Mouse (Mus musculus) kidney, postnatal 0 days (tissue): ENCODE measurements around the gene Ppp3ca. TPM values are rescaled to one million over a fixed set of nuclear protein-coding genes. Genes with fewer than 3 reads are reported as not detected.

Source experiments
- ATAC-seq: fragments of 200-750 bp; cut with Nextera tagmentation; replicated peaks from 2 replicates; pipeline ENCODE4 v1.8.0; 2017; ENCODE audit warnings: low read depth, moderate number of reproducible peaks, moderate TSS enrichment, moderate library complexity; ENCODE audit not compliant: low FRiP score
- DNase-seq: peaks from one replicate; pipeline ENCODE4 v3.0.0-alpha.2; 2016; ENCODE audit warnings: low spot score
- H3K27ac ChIP-seq: fragments of 300-500 bp; sonication (generic); 2 replicates; pipeline ENCODE4 v1.5.1; 2014; ENCODE audit warnings: mild to moderate bottlenecking
- H3K27me3 ChIP-seq: fragments of 300-500 bp; sonication (generic); 2 replicates; pipeline ENCODE4 v1.6.1; 2014; ENCODE audit warnings: low read length, mixed read lengths; ENCODE audit not compliant: insufficient read depth
- H3K36me3 ChIP-seq: fragments of 300-500 bp; sonication (generic); 2 replicates; pipeline ENCODE4 v1.6.1; 2014; ENCODE audit warnings: low read length, mixed read lengths; ENCODE audit not compliant: insufficient read depth
- H3K4me1 ChIP-seq: fragments of 300-500 bp; sonication (generic); replicated peaks from 2 replicates; pipeline ENCODE4 v1.6.1; 2014; ENCODE audit warnings: antibody characterized with exemption, low read length, mixed read lengths; ENCODE audit not compliant: insufficient read depth
- H3K4me2 ChIP-seq: fragments of 300-500 bp; sonication (generic); 2 replicates; pipeline ENCODE4 v1.6.1; 2014; ENCODE audit warnings: mild to moderate bottlenecking, low read length, moderate library complexity, mixed read lengths
- H3K4me3 ChIP-seq: fragments of 300-500 bp; sonication (generic); replicated peaks from 2 replicates; pipeline ENCODE4 v1.5.1; 2014; ENCODE audit warnings: low read depth, low read length
- H3K9ac ChIP-seq: fragments of 300-500 bp; sonication (generic); 2 replicates; pipeline ENCODE4 v1.6.1; 2014; ENCODE audit warnings: low read depth, low read length
- H3K9me3 ChIP-seq: fragments of 300-500 bp; sonication (generic); replicated peaks from 2 replicates; pipeline ENCODE4 v1.6.1; 2016; ENCODE audit warnings: low read length, inconsistent platforms, mixed read lengths
- CTCF ChIP-seq: IDR thresholded peaks from 2 replicates; pipeline ENCODE4 v1.5.1; 2016; ENCODE audit warnings: antibody characterized with exemption, low read depth, mild to moderate bottlenecking, moderate library complexity
- WGBS: fragments of 180-500 bp; shearing (Covaris S2); extraction: QIAGEN DNeasy Blood & Tissue Kit; methylation state at CpG from one replicate; pipeline ENCODE4 v1.1.7; 2014; 5-methylcytosine and 5-hydroxymethylcytosine counted together
- polyA plus RNA-seq: library from polyadenylated mRNA; unstranded; fragments of >200 nt; fragmentation: Nextera tagmentation; extraction: Ambion mirVana; gene quantifications from 2 replicates; pipeline ENCODE4 v1.2.1, GENCODE M21; 2015

Gene Ppp3ca
- polyA plus RNA-seq, 1 experiment from 2014 or later = 66.1 TPM

DNA sequence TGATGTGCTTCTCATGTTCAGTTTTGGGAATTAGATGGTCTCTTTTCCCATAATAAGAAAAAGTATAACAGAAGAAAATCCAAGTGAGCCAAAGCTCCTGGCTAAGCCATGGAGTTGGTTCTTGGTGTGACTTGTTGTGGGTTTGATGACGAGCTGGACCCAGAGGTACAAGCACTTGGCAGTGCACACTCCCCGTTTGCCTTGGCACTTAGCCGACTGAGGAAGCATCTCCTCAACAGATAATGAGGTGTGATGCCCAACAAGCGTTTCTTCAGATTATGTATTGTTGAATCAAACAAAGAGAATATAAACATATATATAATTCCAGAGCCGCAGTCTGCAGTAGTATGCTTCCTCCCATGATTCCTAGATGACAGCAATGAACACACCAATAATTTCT lies 101.8 kb downstream of the Ppp3ca start:
- Histone ChIP-seq H3K4me1 (no peaks in the 10 kb centered on the region), H3K27ac (no peak overlapping the region), H3K4me2 (no peak overlapping the region), H3K27me3 (no peaks in the 10 kb centered on the region), H3K9ac (no peak overlapping the region), H3K36me3 (no peaks in the 10 kb centered on the region), H3K4me3 (no peak overlapping the region), H3K9me3 (no peaks in the 10 kb centered on the region)
- ATAC-seq = no peak
- TF ChIP-seq CTCF = no peak
- DNase-seq = no peak
- whole genome bisulfite sequencing = 90% methylated on average over 5 of the region's 5 CpGs

GRCm38 (mm10) chr3:136773217-136773616 lies 103.3 kb downstream of the Ppp3ca start:
- Histone ChIP-seq H3K4me2 (no peak overlapping the region), H3K27me3 (no peaks in the 10 kb centered on the region), H3K4me1 (no peaks in the 10 kb centered on the region), H3K27ac (no peak overlapping the region), H3K4me3 (no peak overlapping the region), H3K9me3 (no peaks in the 10 kb centered on the region), H3K36me3 (no peaks in the 10 kb centered on the region), H3K9ac (no peak overlapping the region)
- no peak for DNase-seq
- WGBS = 83% methylated on average over 4 of the region's 4 CpGs
- no peak for ATAC-seq
- TF ChIP-seq CTCF = no peak

DNA sequence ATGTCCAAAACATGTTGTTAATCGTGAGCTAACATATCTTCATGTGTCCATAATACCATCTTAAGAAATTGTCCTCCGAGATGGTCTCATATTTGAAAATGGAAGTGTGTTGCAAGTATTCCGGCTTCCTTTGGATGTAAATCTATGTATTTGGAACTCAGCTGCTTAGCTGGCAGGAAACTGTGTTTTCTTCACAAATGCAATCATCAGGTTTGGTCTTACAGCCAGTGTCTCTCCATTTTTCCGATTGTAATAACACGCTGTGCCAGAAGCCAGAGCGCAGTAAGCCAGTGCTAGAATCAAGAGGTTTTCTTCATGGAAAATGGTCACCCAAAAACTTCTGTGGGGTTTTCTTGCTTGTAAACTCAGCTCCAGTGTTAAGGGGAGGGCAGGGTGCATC lies 104.3 kb downstream of the Ppp3ca start:
- WGBS = 92% methylated on average over 6 of the region's 6 CpGs

GRCm38 (mm10) chr3:136776525-136776924 lies 106.6 kb downstream of the Ppp3ca start:
- 88% methylated on average over 4 of the region's 4 CpGs for WGBS
- Histone ChIP-seq H3K27me3 (no peaks in the 10 kb centered on the region), H3K9ac (no peak overlapping the region), H3K27ac (no peak overlapping the region), H3K4me3 (no peak overlapping the region), H3K36me3 (no peaks in the 10 kb centered on the region), H3K4me1 (no peaks in the 10 kb centered on the region), H3K4me2 (no peak overlapping the region), H3K9me3 (no peaks in the 10 kb centered on the region)
- DNase-seq (no peak), ATAC-seq (no peak)
- no peak for TF ChIP-seq CTCF

More for the DNA sequence above, 104.3 kb downstream of the Ppp3ca start:
- ATAC-seq (no peak), DNase-seq (no peak)
- Histone ChIP-seq H3K4me3 (no peak overlapping the region), H3K27ac (no peak overlapping the region), H3K9ac (no peak overlapping the region), H3K4me2 (no peak overlapping the region), H3K27me3 (no peaks in the 10 kb centered on the region), H3K4me1 (no peaks in the 10 kb centered on the region), H3K9me3 (no peaks in the 10 kb centered on the region), H3K36me3 (no peaks in the 10 kb centered on the region)
- TF ChIP-seq CTCF = no peak

DNA sequence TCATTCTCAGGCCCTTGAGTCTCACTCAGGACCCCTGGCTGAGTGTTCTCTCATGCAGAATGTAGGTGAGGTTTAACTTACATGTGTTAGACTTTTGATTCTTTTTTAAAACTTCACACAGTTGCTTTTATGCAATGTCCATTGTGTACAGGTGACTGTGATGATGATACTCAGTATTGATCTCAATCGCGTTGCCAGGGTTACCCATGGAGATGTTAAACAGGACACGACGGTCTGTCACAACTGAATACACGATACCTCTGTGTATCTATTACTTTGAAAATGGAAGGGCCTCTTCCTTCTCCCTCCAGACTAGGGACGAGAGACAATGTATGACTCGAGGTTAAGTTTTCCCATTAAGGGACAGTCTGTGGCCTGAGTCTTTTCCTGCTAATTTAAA lies 107.5 kb downstream of the Ppp3ca start:
- no peaks in the 10 kb centered on the region for H3K36me3 ChIP-seq
- DNase-seq (no peak), ATAC-seq (no peak)
- no peak overlapping the region for H3K4me2 ChIP-seq
- TF ChIP-seq CTCF = no peak
- no peak overlapping the region for H3K9ac ChIP-seq
- no peak overlapping the region for H3K27ac ChIP-seq
- H3K9me3 ChIP-seq = no peaks in the 10 kb centered on the region
- no peak overlapping the region for H3K4me3 ChIP-seq
- no peaks in the 10 kb centered on the region for H3K4me1 ChIP-seq
- no peaks in the 10 kb centered on the region for H3K27me3 ChIP-seq
- 86% methylated on average over 7 of the region's 7 CpGs for WGBS

GRCm38 (mm10) chr3:136777787-136778216 lies 107.9 kb downstream of the Ppp3ca start:
- no peak overlapping the region for H3K27ac ChIP-seq
- no peaks in the 10 kb centered on the region for H3K27me3 ChIP-seq
- no peaks in the 10 kb centered on the region for H3K9me3 ChIP-seq
- DNase-seq (no peak), ATAC-seq (no peak)
- TF ChIP-seq CTCF = no peak
- WGBS = 64% methylated on average over 9 of the region's 9 CpGs
- H3K36me3 ChIP-seq = no peaks in the 10 kb centered on the region
- no peak overlapping the region for H3K9ac ChIP-seq
- H3K4me1 ChIP-seq = no peaks in the 10 kb centered on the region
- H3K4me2 ChIP-seq = no peak overlapping the region
- no peak overlapping the region for H3K4me3 ChIP-seq

- Histone ChIP-seq H3K36me3 (no peaks in the 10 kb centered on the region), H3K9ac (no peak overlapping the region), H3K27ac (no peak overlapping the region), H3K4me1 (no peaks in the 10 kb centered on the region), H3K9me3 (no peaks in the 10 kb centered on the region), H3K27me3 (no peaks in the 10 kb centered on the region), H3K4me3 (no peak overlapping the region), H3K4me2 (no peak overlapping the region)
- TF ChIP-seq CTCF = no peak
- WGBS = 95% methylated on average over 3 of the region's 3 CpGs
- DNase-seq (no peak), ATAC-seq (no peak)
These were observed 110.4 kb downstream of the Ppp3ca start for GRCm38 (mm10) chr3:136780321-136780720.
